Comparison of ENCODE assay signal across 24 mouse cellular contexts in the genomic region with DNA sequence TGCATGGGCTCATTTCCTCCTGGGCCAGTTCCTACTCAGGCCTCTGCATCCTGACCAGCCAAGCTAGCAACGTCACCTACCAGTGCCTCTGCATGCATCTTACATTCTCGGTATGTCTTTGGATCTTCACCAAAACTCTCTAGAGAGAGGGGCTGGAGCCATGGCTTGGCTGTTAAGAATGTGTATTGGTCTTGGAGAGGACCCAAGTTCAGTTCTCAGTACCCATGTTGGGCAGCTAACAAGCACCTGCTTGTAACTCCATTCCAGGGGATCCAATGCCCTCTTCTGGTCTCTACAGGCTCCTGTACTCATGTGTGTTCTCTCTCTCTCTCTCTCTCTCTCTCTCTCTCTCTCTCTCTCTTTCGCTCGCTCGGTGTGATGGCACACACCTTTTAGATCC. TPM values are rescaled to one million over a fixed set of nuclear protein-coding genes. Genes with fewer than 3 reads are reported as not detected.
"Had no signal": no experiment of that assay in that cellular context is flagged by ENCODE, and none has a peak within 500 bp of the region (broad histone marks: within the 10 kb centered on the region; RNA-seq: fewer than 3 reads in every experiment).

No protein-coding gene starts in this region.

- H3K4me3 ChIP-seq: limb, embryonic 10.5 days; limb, embryonic 13.5 days; liver, embryonic 13.5 days; midbrain, embryonic 12.5 days; midbrain, embryonic 15.5 days; neural tube, embryonic 12.5 days; neural tube, embryonic 15.5 days; stomach, embryonic 15.5 days had no signal

- H3K27ac ChIP-seq: kidney, postnatal 0 days; limb, embryonic 10.5 days; limb, embryonic 13.5 days; liver, embryonic 13.5 days; macrophage; midbrain, embryonic 12.5 days; midbrain, embryonic 15.5 days; neural tube, embryonic 12.5 days; neural tube, embryonic 15.5 days; stomach, embryonic 15.5 days had no signal

- DNase-seq: kidney, adult 2 months; kidney, postnatal 25 days; liver; liver, embryonic 13.5 days; lung, embryonic 14.5 days; retina, postnatal 1 day; right cerebral cortex, postnatal 25 days; spleen, adult 18-20 months; thymus, postnatal 25 days had no signal

RNA-seq across cellular contexts. Expression of gene Gm49388, which starts 32.4 kb away (rescaled TPM):
- total RNA-seq: megakaryocyte, adult 5-6 weeks had no signal
- polyA plus RNA-seq: kidney, adult 2 months; kidney, embryonic 14.5 days; kidney, postnatal 0 days; large intestine, adult 2 months; limb, embryonic 10.5 days; limb, embryonic 13.5 days; liver, embryonic 13.5 days; liver, embryonic 16.5 days; lung, postnatal 0 days; midbrain, embryonic 12.5 days; midbrain, embryonic 15.5 days; neural tube, embryonic 12.5 days; neural tube, embryonic 15.5 days; stomach, embryonic 15.5 days; thymus, postnatal 0 days had no signal
